In the genomic region with DNA sequence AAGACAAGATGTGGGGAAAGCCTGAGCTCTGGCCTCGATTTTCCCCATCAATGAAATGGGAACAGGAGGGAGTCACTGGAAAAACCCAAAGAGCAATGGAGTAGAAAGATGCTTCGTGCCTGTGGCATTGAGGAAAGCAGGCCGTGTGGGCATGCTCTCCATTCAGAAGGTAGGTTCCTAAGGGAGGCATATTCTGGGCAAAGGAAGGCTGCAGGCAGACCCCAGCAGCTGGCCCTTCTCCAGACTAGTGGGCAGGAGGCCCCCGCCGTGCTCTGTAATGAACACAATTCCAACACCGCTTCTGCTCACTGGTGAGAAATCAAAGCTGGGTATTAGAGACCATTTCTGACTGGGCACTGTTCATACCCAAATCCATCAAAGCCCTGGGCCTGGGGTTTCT, we compare ENCODE assay signal across 9 mouse cellular contexts. TPM values are rescaled to one million over a fixed set of nuclear protein-coding genes. Genes with fewer than 3 reads are reported as not detected.
DNase-seq lines count a peak whose midpoint lies in the region; ATAC-seq and TF ChIP-seq lines count a peak whose summit lies in the region.
"Had no signal": no experiment of that assay in that cellular context is flagged by ENCODE, and none has a peak within 500 bp of the region (broad histone marks: within the 10 kb centered on the region; RNA-seq: fewer than 3 reads in every experiment).

No protein-coding gene starts in this region.

- TF ChIP-seq CTCF in E14TG2a.4 (conservative IDR thresholded peaks at IDR 0.05; ENCODE audit: low read length): no peak
- TF ChIP-seq CTCF in layer of hippocampus, adult 2 months (conservative IDR thresholded peaks at IDR 0.05): no peak
- TF ChIP-seq CTCF in thymus, adult 2 months (IDR thresholded peaks at IDR 0.05; ENCODE audit: borderline replicate concordance, control insufficient read depth, extremely low read depth, insufficient read depth, low read length, poor library complexity): no peak

- peak; percentile 43 for DNase-seq in cerebellum, adult 11 months
- no peak for DNase-seq in spleen, adult 12 weeks (ENCODE audit: low spot score)
- DNase-seq in layer of hippocampus, adult 2 months (ENCODE audit: low spot score in 2 of 2): no peak
- no peak for DNase-seq in thymus, adult 2 months

- peaks cover 83% of the 10 kb centered on the region for H3K4me1 ChIP-seq in E14TG2a.4 (replicated peaks; ENCODE audit: low read depth, low read length)
- peaks cover 39% of the 10 kb centered on the region for H3K4me1 ChIP-seq in forebrain, embryonic 16.5 days (replicated peaks; ENCODE audit: control insufficient read depth, insufficient read depth, low read length)
- peaks cover 76% of the 10 kb centered on the region for H3K4me1 ChIP-seq in limb, embryonic 13.5 days
- peaks cover 8% of the 10 kb centered on the region for H3K4me1 ChIP-seq in thymus, adult 2 months (replicated peaks; ENCODE audit: control insufficient read depth, insufficient read depth, low read length)

- no peak for TF ChIP-seq POLR2A in thymus, adult 2 months (IDR thresholded peaks at IDR 0.05; ENCODE audit: control insufficient read depth, extremely low read depth, insufficient read depth, low read length, poor library complexity)

- peak overlapping the region; percentile 85; the same call in 1 of the 2 replicates for H3K4me3 ChIP-seq in E14TG2a.4 (replicated peaks; ENCODE audit: low read length)
- peak overlapping the region; percentile 12; the same call in 1 of the 2 replicates for H3K4me3 ChIP-seq in forebrain, embryonic 16.5 days (replicated peaks; ENCODE audit: low read length)
- H3K4me3 ChIP-seq in limb, embryonic 13.5 days: peak overlapping the region; percentile 77
- no peak overlapping the region for H3K4me3 ChIP-seq in layer of hippocampus, adult 2 months
- no peak overlapping the region for H3K4me3 ChIP-seq in thymus, adult 2 months (ENCODE audit: control insufficient read depth, insufficient read depth, low read length)
- H3K4me3 ChIP-seq: liver, embryonic 15.5 days had no signal

- peaks cover 95% of the 10 kb centered on the region for H3K27me3 ChIP-seq in E14TG2a.4 (ENCODE audit: insufficient read depth, low read length)
- H3K27me3 ChIP-seq in forebrain, embryonic 16.5 days (replicated peaks; ENCODE audit: control insufficient read depth, insufficient read depth, low read length): peaks cover 28% of the 10 kb centered on the region
- H3K27me3 ChIP-seq in limb, embryonic 13.5 days: peaks cover 34% of the 10 kb centered on the region
- peaks cover 23% of the 10 kb centered on the region; the same call in 1 of the 2 replicates for H3K27me3 ChIP-seq in thymus, adult 2 months (ENCODE audit: control insufficient read depth, insufficient read depth, low read length)

- no peak overlapping the region for H3K27ac ChIP-seq in forebrain, embryonic 16.5 days (ENCODE audit: low read length)
- H3K27ac ChIP-seq in limb, embryonic 13.5 days: no peak overlapping the region
- H3K27ac ChIP-seq in layer of hippocampus, adult 2 months: no peak overlapping the region
- H3K27ac ChIP-seq in thymus, adult 2 months (ENCODE audit: control insufficient read depth, insufficient read depth, low read length): no peak overlapping the region
- H3K27ac ChIP-seq: liver, embryonic 15.5 days had no signal

- ATAC-seq in cerebellum, adult (ENCODE audit: insufficient number of reproducible peaks, low FRiP score, low TSS enrichment): no peak
- ATAC-seq in forebrain, embryonic 16.5 days: no peak
- no peak for ATAC-seq in limb, embryonic 13.5 days (ENCODE audit: low FRiP score, low read depth)

- WGBS in forebrain, embryonic 16.5 days: 37% methylated on average over 6 of the region's 6 CpGs
- 26% methylated on average over 6 of the region's 6 CpGs for WGBS in limb, embryonic 13.5 days
- WGBS in thymus, adult 2 months: 55% methylated on average over 6 of the region's 6 CpGs

- no peak overlapping the region for H3K4me2 ChIP-seq in forebrain, embryonic 16.5 days (ENCODE audit: low read length)
- peak overlapping the region; percentile 94 for H3K4me2 ChIP-seq in limb, embryonic 13.5 days (replicated peaks)
- H3K4me2 ChIP-seq: liver, embryonic 15.5 days had no signal

- 0 out of 2 replicates have a peak, but pooled peaks cover 5% of the 10 kb centered on the region for H3K9me3 ChIP-seq in E14TG2a.4 (ENCODE audit: low read length)
- no peaks in the 10 kb centered on the region for H3K9me3 ChIP-seq in forebrain, embryonic 16.5 days (ENCODE audit: control insufficient read depth, low read length)
- H3K9me3 ChIP-seq in limb, embryonic 13.5 days: no peaks in the 10 kb centered on the region
- H3K9me3 ChIP-seq: liver, embryonic 15.5 days had no signal

- H3K9ac ChIP-seq in forebrain, embryonic 16.5 days (replicated peaks; ENCODE audit: low read depth, low read length): no peak overlapping the region
- H3K9ac ChIP-seq in limb, embryonic 13.5 days: peak overlapping the region; percentile 85; the same call in 1 of the 2 replicates
- H3K9ac ChIP-seq: liver, embryonic 15.5 days had no signal

- H3K36me3 ChIP-seq in E14TG2a.4 (ENCODE audit: insufficient read depth, low read length): no peaks in the 10 kb centered on the region
- H3K36me3 ChIP-seq in forebrain, embryonic 16.5 days (ENCODE audit: control insufficient read depth, insufficient read depth): no peaks in the 10 kb centered on the region
- H3K36me3 ChIP-seq in limb, embryonic 13.5 days: no peaks in the 10 kb centered on the region
- H3K36me3 ChIP-seq in thymus, adult 2 months (ENCODE audit: control insufficient read depth, insufficient read depth, low read length): no peaks in the 10 kb centered on the region
- H3K36me3 ChIP-seq: liver, embryonic 15.5 days had no signal

RNA-seq across cellular contexts. Expression of a gene that starts 2.3 kb away (rescaled TPM):
- 2.2 and 2.6 TPM in 2 replicates for polyA plus RNA-seq in forebrain, embryonic 16.5 days (2015; fragmentation: Nextera tagmentation; extraction: Ambion mirVana)
- 8.1 and 8.3 TPM in 2 replicates for polyA plus RNA-seq in limb, embryonic 13.5 days (2015; fragmentation: Nextera tagmentation; extraction: Ambion mirVana)
- total RNA-seq in layer of hippocampus, adult 2 months (2021): 10 to 100 TPM; 10.7 to 11.2 TPM
- 3.6 and 4.0 TPM in 2 replicates for polyA plus RNA-seq in thymus, adult 2 months (2012; rRNA removed)

Comparison
In these comparisons a context has a peak if more than half of its experiments do, and no peak if none do; other contexts are left out.
1. H3K4me3 ChIP-seq: peak in E14TG2a.4 (single experiment), forebrain, embryonic 16.5 days (single experiment) and limb, embryonic 13.5 days (single experiment); none in layer of hippocampus, adult 2 months (single experiment) and thymus, adult 2 months (single experiment).